Mouse (Mus musculus) stomach, embryonic 15.5 days (tissue): ENCODE measurements around the gene Trim9. TPM values are rescaled to one million over a fixed set of nuclear protein-coding genes. Genes with fewer than 3 reads are reported as not detected.

Experiments
- polyA plus RNA-seq: library from polyadenylated mRNA; unstranded; fragments of >200 nt; fragmentation: Nextera tagmentation; extraction: Ambion mirVana; gene quantifications from 2 replicates; pipeline ENCODE4 v1.2.1, GENCODE M21; 2015

Trim9 gene
- polyA plus RNA-seq, 1 experiment from 2014 or later, result 1.8 TPM

Other genes with a start within 250 kb of the Trim9 start
- 11.0 and 11.6 TPM in 2 replicates for gene Nin, start 233.9 kb downstream of the Trim9 start, polyA plus RNA-seq
- gene Abhd12b, start 193.5 kb downstream of the Trim9 start, polyA plus RNA-seq, result not detected in 2 replicates
- 37.0 and 39.3 TPM in 2 replicates for gene Pygl, start 116.1 kb downstream of the Trim9 start, polyA plus RNA-seq
- 109 and 113 TPM in 2 replicates for gene Tmx1, start 105.5 kb upstream of the Trim9 start, polyA plus RNA-seq